Mouse (Mus musculus) ovary, adult 18-20 months (tissue): Measurements from ENCODE around the gene Padi2.
A peak's percentile ranks its signal among the peaks of the same experiment; 100 is the strongest.

ENCODE experiments used
- DNase-seq: peaks from one replicate; pipeline ENCODE4 v3.0.0; 2022; ENCODE audit warnings: low spot score, mixed read lengths

The Padi2 gene

GRCm38 (mm10) chr4:140881771-140882170, 24.4 kb upstream of the Padi2 start:
- no peak for DNase-seq

- DNase-seq: no peak
Measured at GRCm38 (mm10) chr4:140882365-140882764, 23.8 kb upstream of the Padi2 start.

- DNase-seq: no peak
Measured at GRCm38 (mm10) chr4:140882981-140883380, 23.2 kb upstream of the Padi2 start.

GRCm38 (mm10) chr4:140883852-140884251, 22.3 kb upstream of the Padi2 start:
- DNase-seq: no peak

- DNase-seq: no peak
Measured at GRCm38 (mm10) chr4:140891525-140892162, 14.5 kb upstream of the Padi2 start.

GRCm38 (mm10) chr4:140892163-140892530, 14.0 kb upstream of the Padi2 start:
- DNase-seq: no peak

- no peak for DNase-seq
Measured at GRCm38 (mm10) chr4:140904776-140905425, 1.2 kb upstream of the Padi2 start.

GRCm38 (mm10) chr4:140905426-140905871, 695 bp upstream of the Padi2 start:
- DNase-seq: peak; percentile 0

- DNase-seq: peak; percentile 0
Measured at GRCm38 (mm10) chr4:140906827-140907280, 710 bp downstream of the Padi2 start.

GRCm38 (mm10) chr4:140907306-140908024, 1.3 kb downstream of the Padi2 start:
- DNase-seq: no peak

GRCm38 (mm10) chr4:140908627-140909026, 2.5 kb downstream of the Padi2 start:
- no peak for DNase-seq

GRCm38 (mm10) chr4:140909536-140909935, 3.4 kb downstream of the Padi2 start:
- DNase-seq: no peak

GRCm38 (mm10) chr4:140910661-140911310, 4.6 kb downstream of the Padi2 start:
- no peak for DNase-seq

GRCm38 (mm10) chr4:140911416-140911815, 5.3 kb downstream of the Padi2 start:
- DNase-seq: no peak

GRCm38 (mm10) chr4:140912271-140912833, 6.2 kb downstream of the Padi2 start:
- DNase-seq: no peak

- DNase-seq: no peak
Measured at GRCm38 (mm10) chr4:140913565-140913964, 7.4 kb downstream of the Padi2 start.

GRCm38 (mm10) chr4:140914731-140915131, 8.6 kb downstream of the Padi2 start:
- DNase-seq: no peak

- no peak for DNase-seq
Measured at GRCm38 (mm10) chr4:140915235-140915634, 9.1 kb downstream of the Padi2 start.

- DNase-seq: no peak
Measured at GRCm38 (mm10) chr4:140916296-140916695, 10.2 kb downstream of the Padi2 start.

- DNase-seq: no peak
Measured at GRCm38 (mm10) chr4:140917451-140917850, 11.3 kb downstream of the Padi2 start.

GRCm38 (mm10) chr4:140919974-140920836, 14.1 kb downstream of the Padi2 start:
- no peak for DNase-seq
